Mouse (Mus musculus): ENCODE results near the gene Chd3. TPM values are rescaled to one million over a fixed set of nuclear protein-coding genes. Genes with fewer than 3 reads are reported as not detected.

Chd3 gene
- polyA plus RNA-seq, 1 experiment from 2014 or later: 78.7 TPM

DNA sequence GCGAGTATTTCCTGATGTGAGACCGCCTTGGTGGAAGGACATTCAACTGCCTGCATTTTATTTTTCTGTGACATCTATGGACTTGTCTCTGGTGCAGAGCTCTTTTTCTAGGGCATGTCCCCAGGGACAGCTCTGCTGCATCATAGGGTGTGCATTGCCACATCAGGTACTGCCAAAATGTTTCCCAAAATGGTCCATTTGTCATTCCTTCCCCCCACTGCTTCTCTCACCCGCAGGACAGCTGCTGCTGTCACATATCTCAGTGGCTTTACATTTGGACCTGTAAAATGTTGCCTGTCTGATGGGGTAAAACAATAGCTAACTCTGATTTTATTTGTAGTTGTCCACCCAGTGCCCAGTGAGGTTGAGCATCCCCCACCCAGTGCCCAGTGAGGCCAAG is 73.9 kb downstream of the Chd3 start:
- Histone ChIP-seq H3K36me3 (peaks cover 30% of the 10 kb centered on the region), H3K9me3 (no peaks in the 10 kb centered on the region), H3K27ac (replicated peaks) (no peak overlapping the region), H3K27me3 (no peaks in the 10 kb centered on the region), H3K4me3 (no peak overlapping the region), H3K4me1 (no peaks in the 10 kb centered on the region), H3K9ac (replicated peaks) (no peak overlapping the region), H3K4me2 (replicated peaks) (no peak overlapping the region)
- WGBS: 92% methylated on average over 3 of the region's 3 CpGs
- ATAC-seq (ENCODE audit: low FRiP score, low read depth): no peak

Other genes starting within 250 kb of the Chd3 start
- gene Hes7, start 249.0 kb downstream of the Chd3 start, polyA plus RNA-seq (2016; fragmentation: Nextera tagmentation; extraction: Ambion mirVana): 0.21 and 0.38 TPM in 2 replicates
- 0.18 and 0.29 TPM in 2 replicates for gene 9130213A22Rik, start 246.8 kb downstream of the Chd3 start, polyA plus RNA-seq (2016; fragmentation: Nextera tagmentation; extraction: Ambion mirVana)
- gene Aloxe3, start 243.5 kb downstream of the Chd3 start, polyA plus RNA-seq (2016; fragmentation: Nextera tagmentation; extraction: Ambion mirVana): 0.66 and 0.67 TPM in 2 replicates
- 0.06 TPM in 1 of 2 replicates, not detected in the other for gene Alox12b, start 212.4 kb downstream of the Chd3 start, polyA plus RNA-seq (2016; fragmentation: Nextera tagmentation; extraction: Ambion mirVana)
- gene Alox8, start 171.6 kb downstream of the Chd3 start, polyA plus RNA-seq (2016; fragmentation: Nextera tagmentation; extraction: Ambion mirVana): 0.13 TPM in 1 of 2 replicates, not detected in the other
- 0.23 and 0.25 TPM in 2 replicates for gene Gucy2e, start 132.4 kb downstream of the Chd3 start, polyA plus RNA-seq (2016; fragmentation: Nextera tagmentation; extraction: Ambion mirVana)
- gene Cntrob, start 45.6 kb downstream of the Chd3 start, polyA plus RNA-seq (2016; fragmentation: Nextera tagmentation; extraction: Ambion mirVana): 40.1 and 45.6 TPM in 2 replicates
- 186 and 187 TPM in 2 replicates for gene Trappc1, start 45.4 kb downstream of the Chd3 start, polyA plus RNA-seq (2016; fragmentation: Nextera tagmentation; extraction: Ambion mirVana)
- 4.4 and 4.5 TPM in 2 replicates for gene Kcnab3, start 43.1 kb downstream of the Chd3 start, polyA plus RNA-seq (2016; fragmentation: Nextera tagmentation; extraction: Ambion mirVana)
- gene Rnf227, start 28.9 kb downstream of the Chd3 start, polyA plus RNA-seq (2016; fragmentation: Nextera tagmentation; extraction: Ambion mirVana): 48.4 and 50.5 TPM in 2 replicates
- 98.9 and 105 TPM in 2 replicates for gene Naa38, start 26.1 kb upstream of the Chd3 start, polyA plus RNA-seq (2016; fragmentation: Nextera tagmentation; extraction: Ambion mirVana)
- gene Cyb5d1, start 26.2 kb upstream of the Chd3 start, polyA plus RNA-seq (2016; fragmentation: Nextera tagmentation; extraction: Ambion mirVana): 52.9 and 53.8 TPM in 2 replicates
- 11.4 and 12.1 TPM in 2 replicates for gene Tmem88, start 28.8 kb upstream of the Chd3 start, polyA plus RNA-seq (2016; fragmentation: Nextera tagmentation; extraction: Ambion mirVana)
- gene Kdm6b, start 44.3 kb upstream of the Chd3 start, polyA plus RNA-seq (2016; fragmentation: Nextera tagmentation; extraction: Ambion mirVana): 48.7 and 50.7 TPM in 2 replicates
- 1.9 and 2.3 TPM in 2 replicates for gene Dnah2, start 179.7 kb upstream of the Chd3 start, polyA plus RNA-seq (2016; fragmentation: Nextera tagmentation; extraction: Ambion mirVana)
- gene Efnb3, start 190.8 kb upstream of the Chd3 start, polyA plus RNA-seq (2016; fragmentation: Nextera tagmentation; extraction: Ambion mirVana): 78.3 and 84.6 TPM in 2 replicates
- gene Wrap53, start 210.8 kb upstream of the Chd3 start, polyA plus RNA-seq (2016; fragmentation: Nextera tagmentation; extraction: Ambion mirVana): 29.6 and 33.2 TPM in 2 replicates
- gene Trp53, start 211.0 kb upstream of the Chd3 start, polyA plus RNA-seq (2016; fragmentation: Nextera tagmentation; extraction: Ambion mirVana): 109 and 117 TPM in 2 replicates
- 11.4 and 15.2 TPM in 2 replicates for gene Atp1b2, start 236.5 kb upstream of the Chd3 start, polyA plus RNA-seq (2016; fragmentation: Nextera tagmentation; extraction: Ambion mirVana)
- gene Shbg, start 248.5 kb upstream of the Chd3 start, polyA plus RNA-seq (2016; fragmentation: Nextera tagmentation; extraction: Ambion mirVana): not detected in 2 replicates